Mouse (Mus musculus) megakaryocyte-erythroid progenitor cell, adult 5-6 weeks (primary cell): ENCODE data around the gene Clec5a. TPM values are rescaled to one million over a fixed set of nuclear protein-coding genes. Genes with fewer than 3 reads are reported as not detected.
"Not testable (repeated sequence)": the region's sequence is repeated elsewhere in the genome, so short reads cannot be mapped to it uniquely, and the experiment has no call there.

Experiments
- ATAC-seq: replicated peaks from 2 replicates; pipeline ENCODE4 v1.8.0; 2016; ENCODE audit warnings: mild to moderate bottlenecking, inconsistent platforms; ENCODE audit not compliant: severe bottlenecking, poor library complexity, low FRiP score, low TSS enrichment
- total RNA-seq, 2 experiments: library from RNA; stranded (forward) in 1 of 2; stranded (reverse) in 1 of 2; fragments of 200-1000, 215-1000 nt in 1 of 2; fragments of >200 nt in 1 of 2; fragmentation: Nextera tagmentation in 1 of 2; gene quantifications; 2 replicates each; pipeline ENCODE4 v1.2.3; 2014 to 2017

Gene Clec5a
- total RNA-seq (2014; fragmentation: Nextera tagmentation), result 12.6 TPM in 1 of 2 replicates, not detected in the other
- total RNA-seq (2017), result 1.8 and 3.2 TPM in 2 replicates

GRCm38 (mm10) chr6:40585645-40586044 lies at the start of gene Clec5a:
Gene Clec5a (minus strand): TSS chr6:40585821.
- no peak for ATAC-seq

- no peak for ATAC-seq
These were observed 49.0 kb upstream of the Clec5a start for GRCm38 (mm10) chr6:40634640-40635071.

GRCm38 (mm10) chr6:40628406-40629000 lies 42.9 kb upstream of the Clec5a start, which contains the start of gene Mgam:
Gene Mgam (plus strand): TSS chr6:40628831.
- ATAC-seq, result no peak

GRCm38 (mm10) chr6:40626111-40626510 lies 40.5 kb upstream of the Clec5a start:
- ATAC-seq, result no peak

- ATAC-seq, result no peak
These were observed 32.3 kb upstream of the Clec5a start for GRCm38 (mm10) chr6:40617965-40618364.

- no peak for ATAC-seq
These were observed 27.7 kb upstream of the Clec5a start, which contains the start of gene Tas2r138 for GRCm38 (mm10) chr6:40613260-40613852. Gene Tas2r138 (minus strand): TSS chr6:40613310.

- ATAC-seq, result no peak
These were observed 24.6 kb upstream of the Clec5a start for GRCm38 (mm10) chr6:40610244-40610643.

GRCm38 (mm10) chr6:40607431-40607830 lies 21.8 kb upstream of the Clec5a start:
- no peak for ATAC-seq

- ATAC-seq, result not testable (repeated sequence)
These were observed 12.9 kb upstream of the Clec5a start for GRCm38 (mm10) chr6:40598546-40598945.

GRCm38 (mm10) chr6:40594804-40595550 lies 9.4 kb upstream of the Clec5a start:
- ATAC-seq, result no peak

- no peak for ATAC-seq
These were observed 2.7 kb upstream of the Clec5a start for GRCm38 (mm10) chr6:40588346-40588745.

- no peak for ATAC-seq
These were observed 1.3 kb downstream of the Clec5a start for GRCm38 (mm10) chr6:40584336-40584735.

- no peak for ATAC-seq
These were observed 9.3 kb downstream of the Clec5a start for GRCm38 (mm10) chr6:40576305-40576704.

- no peak for ATAC-seq
These were observed 12.0 kb downstream of the Clec5a start for GRCm38 (mm10) chr6:40573618-40574017.

GRCm38 (mm10) chr6:40569187-40569586 lies 16.4 kb downstream of the Clec5a start, which contains the start of gene Olfr460:
Gene Olfr460 (plus strand): TSS chr6:40569487.
- ATAC-seq, result no peak

- no peak for ATAC-seq
These were observed 30.7 kb downstream of the Clec5a start, which contains the start of gene Olfr461 for GRCm38 (mm10) chr6:40554950-40555349. Gene Olfr461 (minus strand): TSS chr6:40555050.

GRCm38 (mm10) chr6:40544690-40545089 lies 40.9 kb downstream of the Clec5a start:
- ATAC-seq, result no peak
